Mouse (Mus musculus): ENCODE data around the gene D630045J12Rik. TPM values are rescaled to one million over a fixed set of nuclear protein-coding genes. Genes with fewer than 3 reads are reported as not detected.

The D630045J12Rik gene
- polyA plus RNA-seq, 1 experiment, result 1.7 TPM

DNA sequence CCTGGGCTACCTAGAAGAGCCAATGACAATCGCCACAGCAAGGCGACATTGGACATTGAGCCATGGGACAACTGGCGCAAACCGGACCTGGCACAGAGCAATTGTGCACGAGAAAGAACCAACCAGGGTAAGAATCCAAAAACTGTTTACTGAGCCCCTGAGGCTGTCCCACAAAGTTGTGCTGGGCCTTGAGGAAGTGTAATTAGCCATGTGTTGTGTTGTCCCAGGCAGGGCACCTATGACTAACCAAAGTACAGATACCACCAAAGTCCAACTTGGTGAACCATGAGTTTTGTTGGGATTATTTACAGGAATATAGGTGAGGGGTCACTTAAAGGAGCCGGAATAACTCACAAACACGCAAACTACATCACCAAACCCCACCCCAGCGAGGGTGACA lies 3.7 kb upstream of the D630045J12Rik start:
- Histone ChIP-seq H3K4me3 (ENCODE audit: insufficient read depth, poor library complexity, severe bottlenecking) (no peak overlapping the region), H3K36me3 (ENCODE audit: control insufficient read depth, insufficient read depth) (no peaks in the 10 kb centered on the region), H3ac (ENCODE audit: control insufficient read depth, insufficient read length, low read depth) (no peak overlapping the region), H3K79me2 (ENCODE audit: control insufficient read depth, insufficient read depth) (no peaks in the 10 kb centered on the region), H3K79me3 (ENCODE audit: low read depth) (no peaks in the 10 kb centered on the region), H3K27me3 (ENCODE audit: control insufficient read depth, insufficient read depth, insufficient read length) (no peaks in the 10 kb centered on the region)
- TF ChIP-seq FOSL1 (IDR thresholded peaks at IDR 0.05; ENCODE audit: insufficient read depth, low read length, poor library complexity, severe bottlenecking) (no peak), USF1 (IDR thresholded peaks at IDR 0.05; ENCODE audit: low read depth) (no peak), MAX (IDR thresholded peaks at IDR 0.05) (no peak), CEBPB (IDR thresholded peaks at IDR 0.05; ENCODE audit: low read depth) (no peak), CTCF (IDR thresholded peaks at IDR 0.05; ENCODE audit: control insufficient read depth, insufficient read depth, insufficient read length) (no peak), MYOG (IDR thresholded peaks at IDR 0.05; ENCODE audit: control insufficient read depth, extremely low read depth, insufficient read length) (no peak), MYOD1 (IDR thresholded peaks at IDR 0.05; ENCODE audit: control insufficient read depth, insufficient read length, low read depth) (no peak)

DNA sequence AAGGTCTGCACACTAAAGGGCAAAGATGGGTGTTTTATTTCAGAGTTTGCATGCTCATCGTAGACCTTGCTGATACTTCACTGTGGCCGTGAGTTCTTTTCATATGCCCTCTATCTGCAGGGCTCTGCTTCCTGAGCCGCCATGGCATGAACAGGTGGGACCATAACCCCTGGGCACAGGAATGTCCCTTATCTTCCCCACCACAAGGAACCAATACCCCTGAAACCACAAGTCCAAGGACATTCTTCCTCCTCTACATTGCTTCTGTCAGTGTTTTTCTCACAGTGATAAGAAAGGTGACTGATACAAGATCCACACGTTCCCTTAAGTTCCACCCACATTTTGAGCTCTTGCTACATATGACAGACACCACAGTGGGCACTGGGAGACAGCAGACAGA lies 3.0 kb upstream of the D630045J12Rik start:
- peaks cover 7% of the 10 kb centered on the region for H3K79me2 ChIP-seq (ENCODE audit: control insufficient read depth, insufficient read depth)
- no peaks in the 10 kb centered on the region for H3K36me3 ChIP-seq (ENCODE audit: control insufficient read depth, insufficient read depth)
- no peak overlapping the region for H3K4me3 ChIP-seq (ENCODE audit: insufficient read depth, poor library complexity, severe bottlenecking)
- no peak for TF ChIP-seq FOSL1 (IDR thresholded peaks at IDR 0.05; ENCODE audit: insufficient read depth, low read length, poor library complexity, severe bottlenecking)
- TF ChIP-seq MYOG (IDR thresholded peaks at IDR 0.05; ENCODE audit: control insufficient read depth, extremely low read depth, insufficient read length), result no peak
- no peak for TF ChIP-seq MAX (IDR thresholded peaks at IDR 0.05)
- TF ChIP-seq MYOD1 (IDR thresholded peaks at IDR 0.05; ENCODE audit: control insufficient read depth, insufficient read length, low read depth), result no peak
- TF ChIP-seq CEBPB (IDR thresholded peaks at IDR 0.05; ENCODE audit: low read depth), result no peak
- TF ChIP-seq CTCF (IDR thresholded peaks at IDR 0.05; ENCODE audit: control insufficient read depth, insufficient read depth, insufficient read length), result no peak
- TF ChIP-seq USF1 (IDR thresholded peaks at IDR 0.05; ENCODE audit: low read depth), result no peak
- no peaks in the 10 kb centered on the region for H3K79me3 ChIP-seq (ENCODE audit: low read depth)
- H3K27me3 ChIP-seq (ENCODE audit: control insufficient read depth, insufficient read depth, insufficient read length), result no peaks in the 10 kb centered on the region
- H3ac ChIP-seq (ENCODE audit: control insufficient read depth, insufficient read length, low read depth), result no peak overlapping the region

DNA sequence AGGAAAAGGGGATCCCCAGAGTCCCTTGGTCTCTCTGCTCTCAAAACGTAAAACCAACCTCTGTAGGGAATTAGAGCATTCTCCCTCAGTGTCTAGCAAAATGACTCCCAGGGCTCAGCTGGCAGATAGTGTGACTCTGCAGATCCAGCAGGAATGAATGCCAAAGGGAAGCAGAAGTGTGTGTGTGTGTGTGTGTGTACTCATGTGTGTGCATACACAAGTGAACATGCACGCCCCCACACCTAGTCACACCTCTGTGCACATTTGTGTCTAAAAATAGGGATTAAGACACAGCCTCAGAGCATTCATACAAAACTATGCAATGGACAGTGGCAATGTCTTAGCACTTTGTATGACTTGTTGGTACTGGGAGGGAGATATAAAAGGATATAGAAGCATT lies 2.0 kb upstream of the D630045J12Rik start:
- Histone ChIP-seq H3K36me3 (ENCODE audit: control insufficient read depth, insufficient read depth) (no peaks in the 10 kb centered on the region), H3K79me2 (ENCODE audit: control insufficient read depth, insufficient read depth) (peaks cover 7% of the 10 kb centered on the region), H3ac (ENCODE audit: control insufficient read depth, insufficient read length, low read depth) (no peak overlapping the region), H3K27me3 (ENCODE audit: control insufficient read depth, insufficient read depth, insufficient read length) (no peaks in the 10 kb centered on the region), H3K79me3 (ENCODE audit: low read depth) (no peaks in the 10 kb centered on the region), H3K4me3 (ENCODE audit: insufficient read depth, poor library complexity, severe bottlenecking) (no peak overlapping the region)
- TF ChIP-seq MAX (IDR thresholded peaks at IDR 0.05) (no peak), CEBPB (IDR thresholded peaks at IDR 0.05; ENCODE audit: low read depth) (no peak), USF1 (IDR thresholded peaks at IDR 0.05; ENCODE audit: low read depth) (no peak), CTCF (IDR thresholded peaks at IDR 0.05; ENCODE audit: control insufficient read depth, insufficient read depth, insufficient read length) (no peak), MYOD1 (IDR thresholded peaks at IDR 0.05; ENCODE audit: control insufficient read depth, insufficient read length, low read depth) (no peak), MYOG (IDR thresholded peaks at IDR 0.05; ENCODE audit: control insufficient read depth, extremely low read depth, insufficient read length) (no peak), FOSL1 (IDR thresholded peaks at IDR 0.05; ENCODE audit: insufficient read depth, low read length, poor library complexity, severe bottlenecking) (no peak)

DNA sequence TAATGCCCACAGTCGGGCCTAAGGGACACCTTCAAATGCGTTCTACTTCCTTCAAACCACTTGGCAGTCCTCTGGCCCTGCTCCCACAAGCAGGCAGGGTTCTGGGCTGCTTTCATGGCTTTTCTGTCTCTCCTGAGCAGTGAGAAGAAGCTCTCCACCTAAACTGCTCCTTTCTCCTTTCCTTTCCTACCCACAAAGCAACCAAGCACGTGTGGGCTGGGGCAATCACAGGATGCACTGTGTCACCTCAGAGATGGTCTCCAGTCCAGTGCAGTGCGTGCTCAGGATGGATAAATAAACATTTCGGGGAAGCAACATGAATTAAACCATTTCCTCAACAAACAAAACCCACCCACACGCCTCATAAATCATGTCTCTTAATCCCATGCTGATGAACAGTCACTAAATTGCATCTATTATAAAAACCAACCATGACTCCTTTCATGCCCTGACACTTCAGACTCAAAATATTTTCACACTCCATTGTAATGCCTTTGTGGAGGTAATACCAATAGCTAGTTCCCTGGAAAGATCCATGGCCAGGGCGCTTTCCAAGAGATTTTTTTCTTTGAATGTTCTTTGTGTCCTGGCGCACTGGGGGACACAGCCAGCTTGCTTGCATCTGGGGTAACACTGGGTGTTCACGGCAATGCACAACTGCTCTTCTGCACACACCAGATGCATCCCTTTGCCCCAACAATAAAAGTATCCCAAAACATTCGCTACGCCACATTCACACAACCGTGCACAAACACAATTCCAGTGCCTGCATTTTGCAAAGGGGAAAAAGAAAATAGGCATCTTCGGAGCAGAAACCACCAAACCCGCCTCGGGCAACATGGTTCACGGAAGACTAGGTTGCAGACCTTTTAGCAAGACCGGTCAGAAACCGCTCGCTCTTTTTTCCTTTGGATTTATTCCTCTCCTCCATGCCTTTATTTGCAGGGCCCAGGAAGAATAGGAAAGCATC lies 758 bp downstream of the D630045J12Rik start:
- TF ChIP-seq USF1 (IDR thresholded peaks at IDR 0.05; ENCODE audit: low read depth) (no peak), MYOG (IDR thresholded peaks at IDR 0.05; ENCODE audit: control insufficient read depth, extremely low read depth, insufficient read length) (no peak), CTCF (IDR thresholded peaks at IDR 0.05; ENCODE audit: control insufficient read depth, insufficient read depth, insufficient read length) (no peak), MAX (IDR thresholded peaks at IDR 0.05) (no peak)
- peaks cover 7% of the 10 kb centered on the region for H3K79me2 ChIP-seq (ENCODE audit: control insufficient read depth, insufficient read depth)
- no peaks in the 10 kb centered on the region for H3K79me3 ChIP-seq (ENCODE audit: low read depth)
- H3K27me3 ChIP-seq (ENCODE audit: control insufficient read depth, insufficient read depth, insufficient read length), result no peaks in the 10 kb centered on the region
- peak overlapping the region; percentile 76 for H3ac ChIP-seq (ENCODE audit: control insufficient read depth, insufficient read length, low read depth)
- peak overlapping the region; percentile 46 for H3K4me3 ChIP-seq (ENCODE audit: insufficient read depth, poor library complexity, severe bottlenecking)
- H3K36me3 ChIP-seq (ENCODE audit: control insufficient read depth, insufficient read depth), result no peaks in the 10 kb centered on the region

DNA sequence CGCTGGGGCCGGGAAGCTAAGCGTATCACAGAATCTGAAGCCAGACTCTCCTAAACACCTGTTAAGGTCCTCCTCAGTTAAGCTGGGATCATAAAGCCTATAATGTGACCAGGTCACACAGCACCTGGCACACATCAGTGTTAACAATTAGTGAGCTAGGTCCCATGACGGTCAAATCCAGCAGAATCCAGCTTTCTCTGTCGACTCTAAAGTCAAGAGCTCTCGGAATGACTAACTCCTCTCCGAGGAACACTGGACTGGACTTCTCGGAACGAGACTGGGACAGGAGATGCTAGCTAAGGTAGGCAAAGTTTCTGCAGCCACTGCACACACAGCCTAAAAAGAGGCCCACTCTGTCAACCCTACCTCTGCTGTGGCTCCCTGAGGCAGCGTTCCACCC lies 1.7 kb downstream of the D630045J12Rik start:
- TF ChIP-seq FOSL1 (IDR thresholded peaks at IDR 0.05; ENCODE audit: insufficient read depth, low read length, poor library complexity, severe bottlenecking) (no peak), MYOD1 (IDR thresholded peaks at IDR 0.05; ENCODE audit: control insufficient read depth, insufficient read length, low read depth) (no peak), MAX (IDR thresholded peaks at IDR 0.05) (no peak), CEBPB (IDR thresholded peaks at IDR 0.05; ENCODE audit: low read depth) (no peak), CTCF (IDR thresholded peaks at IDR 0.05; ENCODE audit: control insufficient read depth, insufficient read depth, insufficient read length) (no peak), USF1 (IDR thresholded peaks at IDR 0.05; ENCODE audit: low read depth) (no peak), MYOG (IDR thresholded peaks at IDR 0.05; ENCODE audit: control insufficient read depth, extremely low read depth, insufficient read length) (no peak)
- peaks cover 7% of the 10 kb centered on the region for H3K79me2 ChIP-seq (ENCODE audit: control insufficient read depth, insufficient read depth)
- no peaks in the 10 kb centered on the region for H3K36me3 ChIP-seq (ENCODE audit: control insufficient read depth, insufficient read depth)
- no peak overlapping the region for H3K4me3 ChIP-seq (ENCODE audit: insufficient read depth, poor library complexity, severe bottlenecking)
- no peak overlapping the region for H3ac ChIP-seq (ENCODE audit: control insufficient read depth, insufficient read length, low read depth)
- H3K27me3 ChIP-seq (ENCODE audit: control insufficient read depth, insufficient read depth, insufficient read length), result no peaks in the 10 kb centered on the region
- no peaks in the 10 kb centered on the region for H3K79me3 ChIP-seq (ENCODE audit: low read depth)
